Mouse (Mus musculus) CH12F3 (cell line): ENCODE data around the gene Ocel1.
"Not testable (repeated sequence)": the region's sequence is repeated elsewhere in the genome, so short reads cannot be mapped to it uniquely, and the experiment has no call there.

ENCODE experiments used
- in situ Hi-C: fragments of 300-500 bp; cut with MboI; formaldehyde crosslinking; loops from 2 replicates; pipeline ENCODE4 v1.14.3; 2020; ENCODE audit warnings: low sequenced_read_pairs

Ocel1 gene

DNA sequence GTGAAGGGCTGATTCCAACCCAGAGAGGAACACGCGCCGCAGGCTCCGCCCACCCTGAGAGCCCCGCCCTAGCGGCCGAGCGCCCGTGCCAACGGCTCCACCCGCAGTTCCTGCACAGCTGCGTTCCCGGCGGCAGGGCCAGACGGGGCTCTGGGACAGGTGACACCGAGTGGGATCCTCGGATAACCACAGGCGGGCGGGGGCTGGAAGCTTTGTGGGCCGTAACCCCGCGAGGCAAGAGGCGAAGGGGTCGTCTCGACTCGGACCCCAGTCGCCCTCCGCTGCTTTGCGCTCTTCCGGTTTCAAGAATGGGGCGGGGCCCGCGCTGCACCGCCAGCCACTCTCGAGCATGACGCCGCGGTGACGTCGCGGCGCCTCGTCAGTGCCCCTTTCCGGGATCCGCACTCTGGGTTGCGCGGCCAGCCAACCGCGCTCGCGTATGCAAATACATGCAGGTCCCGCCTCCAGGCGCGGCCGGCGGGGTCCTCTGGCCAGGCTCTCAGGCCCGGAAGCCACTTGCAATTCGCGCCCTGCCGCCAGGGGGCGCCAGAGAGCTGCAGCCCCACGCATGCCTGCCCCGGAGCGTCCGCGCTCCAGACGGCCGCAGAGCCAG, at the start of gene Ocel1:
TSS of gene Ocel1 (plus strand) at position 63 of the 613 bp plus-strand sequence.
- in situ Hi-C loops = no loop called here

DNA sequence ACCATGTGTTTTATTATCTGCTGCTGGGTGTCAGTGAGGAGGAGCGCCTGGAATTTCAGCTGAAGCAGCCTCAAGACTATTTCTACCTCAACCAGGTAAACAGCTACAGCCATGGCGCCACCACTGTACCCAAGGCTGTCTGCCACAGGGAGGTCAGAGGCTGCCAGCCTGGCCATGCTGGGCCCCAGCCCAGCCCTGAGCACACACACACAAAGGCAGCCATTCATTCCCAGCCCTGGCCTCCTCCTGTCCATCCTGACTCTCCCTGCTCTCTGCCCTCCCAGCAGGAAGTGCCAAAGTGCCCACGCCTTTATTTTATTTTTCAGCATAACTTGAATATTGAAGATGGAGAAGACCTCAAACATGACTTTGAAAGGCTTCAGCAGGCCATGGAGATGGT, 48.2 kb upstream of the Ocel1 start:
- in situ Hi-C loops = no loop called here

DNA sequence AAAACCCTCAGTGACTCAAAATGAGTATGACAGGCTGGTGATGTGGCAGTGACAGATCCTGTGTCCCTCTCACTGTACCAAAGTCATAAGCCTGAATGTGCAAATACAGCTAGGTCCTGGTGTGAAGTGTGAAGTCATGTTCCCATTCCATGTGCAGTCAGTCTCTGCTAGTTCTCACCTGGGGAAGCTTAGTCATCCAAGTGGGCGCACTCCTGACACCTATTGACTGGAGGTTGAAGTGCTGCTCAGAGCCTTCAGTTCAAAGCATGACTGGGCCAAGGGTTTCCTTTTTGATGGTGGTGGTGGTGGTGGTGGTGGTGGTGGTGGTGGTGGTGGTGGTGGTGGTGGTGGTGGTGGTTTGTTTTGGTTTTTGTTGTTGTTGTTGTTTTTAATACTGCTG, 46.2 kb upstream of the Ocel1 start:
- in situ Hi-C loops = no loop called here

DNA sequence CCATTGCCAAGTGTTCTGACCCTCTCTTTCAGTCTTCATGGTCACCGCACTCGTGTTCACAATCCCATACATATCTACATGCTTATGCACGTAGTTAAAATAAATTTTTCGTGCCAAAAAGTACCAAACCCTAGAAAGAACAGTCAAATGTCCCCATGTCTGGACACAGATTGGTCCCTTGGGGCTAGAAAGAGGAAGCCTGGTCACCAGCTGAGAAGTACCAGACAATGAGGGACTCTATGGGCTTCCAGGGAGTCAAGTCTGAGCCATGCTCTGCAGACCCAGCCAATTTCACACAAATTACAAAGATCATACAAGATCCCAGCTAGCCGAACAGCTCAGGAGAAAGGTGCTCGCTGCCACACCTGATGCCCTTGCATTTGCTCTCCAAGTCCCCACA, 33.3 kb upstream of the Ocel1 start:
- in situ Hi-C loops = not testable (repeated sequence)

DNA sequence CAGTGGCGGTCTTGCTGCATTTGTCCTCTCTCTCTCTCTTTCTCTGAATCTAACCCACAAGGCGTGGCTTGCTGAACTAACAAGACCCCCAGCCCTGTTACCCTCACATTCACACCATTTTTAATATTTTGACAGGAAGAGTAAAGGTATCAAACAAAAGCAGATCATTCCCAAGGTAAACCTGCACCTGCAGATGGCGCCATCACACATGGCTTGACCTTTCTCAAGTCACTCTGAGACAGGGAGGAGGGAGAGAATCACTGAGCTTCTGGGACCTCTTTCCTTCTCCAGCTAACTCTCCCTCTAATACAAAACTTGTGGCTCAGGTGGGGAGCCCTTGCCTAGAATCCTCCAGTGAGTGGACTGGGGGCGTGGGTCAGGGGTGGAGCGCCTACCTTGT, 30.5 kb upstream of the Ocel1 start:
- in situ Hi-C loops = no loop called here

DNA sequence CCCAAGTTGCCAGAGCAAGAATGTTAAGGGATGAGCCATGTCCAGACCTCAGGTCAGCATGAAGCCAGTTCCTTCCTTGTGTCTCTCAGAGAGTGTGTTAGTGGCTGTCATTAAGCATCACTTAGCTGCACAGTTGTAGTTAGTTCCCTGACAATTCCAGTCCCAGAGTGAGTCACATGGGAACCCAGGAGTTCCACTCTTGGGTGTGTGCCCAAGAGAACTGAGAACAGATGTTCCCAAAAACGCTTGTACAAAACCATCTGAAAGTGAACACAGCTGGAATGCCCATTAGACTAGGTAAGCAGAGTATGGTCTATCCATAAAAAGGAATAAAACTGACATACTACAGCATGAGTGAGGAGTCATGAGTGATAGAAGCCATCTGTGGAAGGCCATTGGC, 24.5 kb upstream of the Ocel1 start:
- in situ Hi-C loops = no loop called here

DNA sequence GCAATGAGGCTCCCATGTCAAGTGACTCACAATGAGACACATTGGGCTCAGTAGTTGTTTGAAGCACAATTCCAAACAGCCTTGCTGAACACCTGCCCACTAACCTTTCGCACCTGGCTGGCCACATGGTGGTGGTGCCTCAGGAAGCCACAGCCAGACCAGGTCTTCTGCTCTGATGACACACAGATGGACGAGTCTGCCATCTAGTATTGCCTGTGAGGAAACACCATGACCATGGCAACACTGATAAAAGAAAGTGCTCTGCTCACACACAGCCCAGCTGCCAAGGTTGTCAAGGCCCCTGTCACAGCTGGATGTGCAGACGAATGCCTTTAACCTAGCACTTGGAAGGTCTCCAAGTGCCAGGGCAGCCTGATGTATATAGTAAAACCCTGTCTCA, 20.0 kb upstream of the Ocel1 start:
- in situ Hi-C loops = no loop called here

DNA sequence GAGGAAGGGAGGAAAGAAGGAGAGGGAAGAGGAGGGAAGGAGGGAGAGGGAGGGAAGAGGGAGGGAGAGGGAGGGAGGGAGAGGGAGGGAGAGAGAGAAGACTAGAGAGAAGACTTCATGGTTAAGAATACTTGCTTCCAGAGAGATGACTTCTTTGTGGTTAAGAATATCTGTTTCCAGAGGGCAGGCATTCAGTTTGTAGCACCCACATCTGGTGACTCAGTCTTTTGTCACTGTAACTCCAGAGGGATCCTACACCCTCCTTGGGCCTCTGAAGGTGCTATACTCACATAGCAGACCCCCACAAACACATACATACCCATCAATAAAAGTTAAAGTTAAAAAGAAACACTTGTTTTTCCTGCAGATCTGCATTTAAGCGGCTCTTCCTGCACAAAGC, 19.6 kb upstream of the Ocel1 start:
- in situ Hi-C loops = no loop called here

DNA sequence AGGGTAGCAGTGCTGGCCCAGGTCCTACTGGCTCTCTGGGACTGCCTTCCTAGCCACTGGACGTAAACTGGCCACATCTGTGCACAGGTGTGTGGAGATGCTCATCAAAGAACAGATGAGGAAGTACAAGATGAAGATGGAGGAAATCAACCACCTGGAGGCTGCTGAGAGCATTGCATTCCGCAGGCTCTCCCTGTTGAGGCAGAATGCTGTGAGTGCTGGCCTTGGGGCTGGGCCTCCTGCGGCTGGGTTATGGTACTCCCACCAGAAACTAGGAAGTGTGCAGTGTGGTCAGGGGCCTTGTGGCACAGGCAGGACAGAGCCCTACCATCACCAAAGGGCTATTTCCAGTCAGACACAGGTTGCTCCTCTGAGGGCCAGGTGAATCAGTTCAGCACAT, 13.1 kb upstream of the Ocel1 start:
- in situ Hi-C loops = no loop called here

DNA sequence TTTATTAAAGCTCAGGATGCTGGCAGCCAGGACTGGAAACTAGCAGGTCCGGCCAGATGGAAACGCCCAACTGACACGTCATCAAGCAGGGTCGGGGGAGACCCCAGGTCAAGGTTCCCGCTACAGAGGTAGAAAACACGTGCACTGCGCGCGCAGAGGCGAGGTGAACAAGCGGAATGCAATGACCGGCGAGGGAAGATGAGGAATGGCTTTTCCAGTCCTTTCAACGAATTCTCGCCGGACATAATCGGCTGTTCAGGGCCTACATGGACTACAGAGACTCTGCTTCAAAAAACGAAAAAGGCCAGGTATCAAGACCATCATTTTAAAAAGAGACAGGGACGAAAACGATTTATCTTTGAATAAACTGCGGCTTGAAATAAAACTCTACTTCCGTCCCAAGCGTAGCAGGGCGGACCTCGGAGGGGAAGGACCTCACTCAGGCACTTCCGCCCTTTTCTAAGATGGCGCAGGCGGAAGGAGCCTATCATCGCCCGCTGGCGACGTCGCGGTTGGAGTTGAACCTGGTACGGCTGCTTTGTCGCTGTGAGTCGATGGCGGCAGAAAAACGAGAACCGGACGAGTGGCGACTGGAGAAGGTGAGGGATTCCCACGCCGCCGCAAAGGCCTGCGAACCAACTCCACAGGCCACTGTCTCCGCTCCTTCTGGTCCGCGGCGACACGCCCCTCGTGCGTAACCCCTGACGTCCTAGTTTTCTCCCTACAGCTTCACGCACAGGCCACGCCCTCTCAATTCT, 4.1 kb upstream of the Ocel1 start, which contains the start of gene Use1:
TSS of gene Use1 (plus strand) at position 78 of the 758 bp plus-strand sequence.
- in situ Hi-C loops = no loop called here

DNA sequence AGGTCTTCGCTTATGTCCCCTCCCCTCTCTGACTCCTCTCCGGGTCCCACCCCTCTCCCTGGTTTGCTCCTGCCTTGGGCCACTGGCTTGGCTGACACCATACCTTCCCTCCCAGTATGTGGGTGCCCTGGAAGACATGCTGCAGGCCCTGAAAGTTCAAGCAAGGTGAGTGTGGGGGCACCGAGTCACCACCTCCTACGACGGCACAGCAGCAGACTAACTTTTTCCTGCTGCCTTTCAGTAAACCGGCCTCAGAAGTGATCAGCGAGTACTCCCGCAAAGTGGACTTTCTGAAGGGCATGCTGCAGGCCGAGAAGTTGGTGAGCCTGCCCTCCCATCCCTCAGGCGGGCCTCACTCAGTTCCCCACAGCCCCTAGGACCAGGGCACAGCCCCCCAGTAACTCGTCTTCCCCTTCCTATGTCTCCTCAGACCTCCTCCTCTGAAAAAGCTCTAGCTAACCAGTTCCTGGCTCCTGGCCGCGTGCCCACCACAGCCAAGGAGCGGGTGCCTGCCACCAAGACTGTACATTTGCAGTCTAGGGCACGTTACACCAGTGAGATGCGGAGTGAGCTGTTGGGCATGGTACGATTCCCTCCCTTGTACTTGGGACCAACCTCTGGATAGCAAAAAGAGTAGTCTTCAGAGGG, 3.4 kb upstream of the Ocel1 start:
- in situ Hi-C loops = no loop called here

DNA sequence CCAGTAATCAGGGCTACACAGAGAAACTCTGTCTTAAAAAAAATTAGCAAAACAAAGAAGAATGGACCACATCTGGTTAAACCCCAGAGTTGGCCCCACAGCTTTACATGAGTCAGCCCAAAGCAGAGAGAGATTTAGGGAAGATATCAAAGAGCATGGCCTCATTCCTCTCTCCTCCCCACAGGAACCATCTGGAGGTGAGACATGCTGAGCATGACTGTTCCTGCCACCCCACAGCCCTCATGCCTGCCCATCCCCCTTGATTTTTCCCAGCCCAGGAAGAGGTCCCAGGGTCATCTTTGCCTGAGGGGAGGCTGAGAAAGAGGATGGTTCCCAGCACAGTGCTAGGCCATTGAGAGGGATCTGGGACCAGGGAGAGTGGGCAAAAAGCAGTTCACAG, 2.7 kb upstream of the Ocel1 start:
- in situ Hi-C loops = no loop called here

DNA sequence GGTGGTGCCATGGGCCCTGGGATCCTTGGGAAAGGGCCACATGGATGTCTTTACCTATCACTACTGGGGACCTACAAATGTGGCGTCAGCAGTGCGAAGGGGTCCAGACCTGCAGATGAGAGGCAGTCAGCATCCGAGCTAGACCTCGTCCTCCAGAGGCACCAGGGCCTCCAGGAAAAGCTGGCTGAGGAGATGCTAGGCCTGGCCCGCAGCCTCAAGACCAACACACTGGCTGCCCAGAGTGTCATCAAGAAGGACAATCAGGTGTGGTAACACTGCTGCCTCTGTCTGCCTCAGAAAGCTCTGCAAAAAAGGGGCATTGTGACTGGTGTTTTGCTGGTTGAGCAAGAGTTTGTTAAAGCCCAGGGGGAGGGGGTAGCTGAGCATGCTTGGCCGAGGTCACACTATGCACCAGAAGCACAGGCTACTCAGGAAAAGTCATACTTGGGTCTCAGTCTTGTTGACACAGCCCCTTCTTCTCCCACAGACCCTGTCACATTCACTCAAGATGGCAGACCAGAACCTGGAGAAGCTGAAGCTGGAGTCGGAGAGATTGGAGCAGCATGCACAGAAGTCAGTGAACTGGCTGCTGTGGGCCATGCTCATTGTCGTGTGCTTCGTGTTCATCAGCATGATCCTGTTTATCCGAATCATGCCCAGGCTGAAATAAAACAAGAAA, 1.9 kb upstream of the Ocel1 start:
- in situ Hi-C loops = no loop called here

DNA sequence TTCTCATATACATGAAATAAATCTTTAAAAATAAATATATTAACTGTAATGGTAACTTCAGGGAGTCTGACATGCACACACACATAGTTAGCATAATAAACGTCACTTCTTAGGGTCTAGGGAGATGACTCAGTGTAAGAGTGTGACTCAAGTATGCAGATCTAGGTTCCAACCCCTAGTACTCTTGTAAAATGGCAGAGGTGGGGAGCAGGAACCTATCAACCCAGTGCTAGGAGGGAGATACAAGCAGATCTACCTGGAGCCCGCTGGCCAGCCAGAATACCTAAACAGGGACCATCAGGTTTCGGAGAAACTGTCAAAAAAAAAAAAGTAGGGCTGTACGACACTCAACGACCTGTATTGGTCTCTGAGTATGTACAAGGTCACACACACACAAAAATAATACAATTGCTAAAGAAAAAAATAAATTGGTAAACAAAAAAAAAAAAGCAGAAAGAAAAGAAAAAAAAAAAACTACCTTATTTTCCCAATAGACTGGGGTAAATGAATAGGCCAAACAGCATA, 325 bp upstream of the Ocel1 start:
- in situ Hi-C loops = no loop called here

DNA sequence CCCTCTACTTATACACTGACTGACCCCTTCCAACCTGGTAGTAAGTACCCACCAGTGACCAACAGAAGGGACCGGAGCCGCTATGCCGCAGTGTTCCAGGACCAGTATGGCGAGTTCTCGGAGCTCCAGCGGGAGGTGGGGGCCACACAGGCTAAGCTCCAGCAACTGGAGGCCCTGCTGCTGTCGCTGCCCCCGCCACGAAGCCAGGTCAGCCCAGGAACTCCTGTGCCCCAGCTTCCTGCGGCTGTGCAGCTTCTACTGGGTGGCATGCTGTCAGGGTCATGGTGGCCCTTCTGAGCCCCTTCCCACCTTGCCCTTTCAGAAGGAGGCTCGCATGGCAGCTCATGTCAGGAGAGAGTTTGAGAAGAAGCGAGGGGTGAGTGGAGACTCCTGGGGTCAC, 1.3 kb downstream of the Ocel1 start:
- in situ Hi-C loops = no loop called here

DNA sequence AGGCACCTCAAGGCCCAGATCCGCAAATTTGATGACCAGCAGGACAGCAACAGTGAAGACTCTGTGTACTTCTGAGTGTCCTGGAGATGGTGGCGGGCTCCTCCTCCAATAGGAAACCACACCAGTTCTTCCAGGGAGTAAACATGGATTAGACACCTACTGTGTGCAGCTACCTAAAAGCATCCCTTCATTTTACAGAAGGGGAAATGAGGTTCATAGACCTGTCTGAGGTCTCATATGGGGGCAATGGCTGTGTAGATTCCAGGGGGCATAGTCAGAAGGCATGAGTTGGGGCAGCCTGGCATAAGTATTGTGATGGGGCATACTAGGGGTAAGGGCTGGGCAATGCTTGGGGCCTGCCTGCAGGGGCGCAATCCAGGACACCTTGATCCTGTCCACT, 1.9 kb downstream of the Ocel1 start:
- in situ Hi-C loops = no loop called here

DNA sequence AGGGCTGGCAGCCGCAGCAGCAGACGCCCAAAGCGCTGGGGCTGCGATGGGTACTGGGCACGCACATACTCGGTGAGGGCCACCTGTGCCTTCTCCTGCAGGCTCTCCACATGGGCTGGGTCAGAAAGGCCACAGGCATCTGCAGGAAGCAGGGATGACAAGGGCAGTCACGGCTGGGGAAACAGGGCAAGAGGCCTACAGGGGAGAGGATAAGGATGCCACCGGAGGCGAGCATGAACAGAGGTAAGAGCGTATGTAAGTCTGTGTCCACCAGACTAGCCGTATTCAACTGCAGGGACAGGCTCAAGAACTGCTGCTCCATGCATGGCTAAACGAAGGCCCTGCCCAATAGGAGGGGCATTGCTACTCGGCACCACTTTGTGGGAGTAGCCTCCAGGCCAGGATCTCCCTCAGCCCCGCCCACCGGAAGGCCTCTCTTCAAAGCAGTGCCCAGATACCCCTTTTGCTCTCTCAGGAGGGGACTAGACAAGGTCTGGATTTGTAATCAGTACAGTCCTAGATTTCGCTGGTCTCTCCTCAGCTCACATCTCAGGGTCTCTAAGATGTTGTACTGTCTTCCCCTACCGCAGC, 3.6 kb downstream of the Ocel1 start:
- in situ Hi-C loops = no loop called here

DNA sequence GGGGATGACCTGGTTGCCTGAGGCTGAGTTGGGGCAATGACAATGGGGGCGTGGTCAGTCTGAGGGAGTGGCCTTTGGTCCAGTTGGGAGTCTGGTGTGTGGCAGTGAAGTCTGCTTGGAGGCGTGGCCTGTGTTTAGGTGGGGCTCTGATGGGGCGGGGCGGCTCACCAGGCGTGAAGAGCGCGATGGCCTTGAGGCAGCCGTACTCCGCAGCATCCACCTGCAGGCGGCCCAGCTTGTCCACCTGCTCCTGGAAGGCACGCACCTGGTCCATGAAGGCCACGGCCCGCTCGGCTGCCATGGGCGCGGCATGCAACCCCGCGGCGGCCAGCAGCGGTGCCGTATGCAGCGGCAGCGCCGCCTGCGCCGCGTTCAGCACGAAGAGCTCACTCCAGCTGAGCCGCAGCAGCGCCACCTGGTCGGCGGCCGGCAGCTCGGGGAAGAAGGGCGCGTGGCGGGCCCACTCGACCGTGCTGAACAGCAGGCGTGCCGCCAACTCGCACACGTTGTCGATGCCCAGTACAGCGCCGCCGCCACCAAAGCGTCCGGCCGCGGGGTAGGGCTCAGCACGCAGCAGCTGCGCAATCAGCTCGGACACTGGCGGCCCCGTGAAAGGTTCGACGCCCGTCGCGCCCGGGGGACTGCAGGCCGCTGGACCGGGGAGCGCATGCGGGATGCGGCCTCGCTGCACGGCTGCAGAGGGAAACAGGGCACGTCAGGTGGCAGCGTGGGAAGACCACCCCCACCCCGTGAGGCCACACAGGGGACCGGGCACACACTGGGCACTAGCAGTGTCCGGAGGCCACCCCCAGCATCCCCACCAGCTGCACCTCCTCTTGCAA, 4.7 kb downstream of the Ocel1 start:
- in situ Hi-C loops = no loop called here

DNA sequence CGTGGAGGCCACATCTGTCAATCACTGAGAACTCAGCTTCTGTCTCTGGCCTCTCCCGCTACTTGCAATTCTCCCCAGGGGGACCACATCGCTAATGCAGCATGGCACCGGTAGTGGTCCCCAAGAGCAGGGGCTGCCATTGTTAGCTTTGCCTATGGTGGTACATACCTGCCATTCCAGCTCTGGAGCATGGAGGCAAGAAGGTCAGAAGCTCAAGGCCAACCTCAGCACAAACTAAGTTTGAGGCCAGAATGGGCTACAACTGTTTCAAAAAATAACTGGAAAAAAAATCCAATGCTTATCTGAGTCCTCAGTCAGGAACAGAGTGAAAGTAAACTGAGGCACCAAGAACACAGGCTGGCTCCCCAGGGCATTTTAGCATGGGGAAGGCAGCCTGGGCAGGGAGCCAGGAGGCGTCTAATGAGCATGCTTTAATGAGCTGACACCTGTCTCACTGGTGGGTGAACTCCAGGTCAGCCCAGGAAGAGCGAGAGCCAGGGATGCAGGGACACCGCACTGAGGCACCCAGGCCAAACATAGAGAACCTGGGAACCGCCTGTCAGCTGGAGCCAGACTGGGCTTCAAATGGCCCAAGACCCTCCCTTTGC, 5.4 kb downstream of the Ocel1 start:
- in situ Hi-C loops = no loop called here

DNA sequence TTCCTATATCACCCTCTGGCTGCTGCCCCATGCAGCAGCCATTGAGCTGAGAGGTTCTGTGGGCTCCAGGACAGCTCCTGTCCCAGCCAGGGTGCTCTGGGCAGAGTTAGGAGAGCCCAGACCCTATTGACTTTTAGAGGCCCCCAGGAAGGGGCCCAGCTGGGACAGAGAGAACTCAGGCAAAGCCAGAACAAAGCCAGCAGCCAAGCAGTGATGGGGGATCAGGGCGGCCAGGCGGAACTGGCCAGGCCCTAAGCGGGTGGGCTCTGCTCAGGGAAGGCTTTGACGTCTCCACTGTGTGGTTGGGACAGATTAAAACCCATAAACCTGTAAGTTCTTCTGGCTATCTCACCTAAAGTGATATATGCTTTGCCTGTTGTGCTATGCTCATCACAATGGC, 7.9 kb downstream of the Ocel1 start:
- in situ Hi-C loops = no loop called here
